Mouse (Mus musculus): Measurements from ENCODE around the gene Amigo3.

Gene Amigo3

GRCm38 (mm10) chr9:108053665-108054225 lies 786 bp downstream of the Amigo3 start:
- no peak for DNase-seq

GRCm38 (mm10) chr9:108054331-108055040 lies 1.5 kb downstream of the Amigo3 start:
- DNase-seq = no peak

GRCm38 (mm10) chr9:108055061-108055460 lies 2.1 kb downstream of the Amigo3 start:
- DNase-seq = no peak

- no peak for DNase-seq
These were observed 2.8 kb downstream of the Amigo3 start for GRCm38 (mm10) chr9:108055661-108056237.

GRCm38 (mm10) chr9:108056361-108057261 lies 3.7 kb downstream of the Amigo3 start:
- DNase-seq = no peak

- no peak for DNase-seq
These were observed 4.3 kb downstream of the Amigo3 start for GRCm38 (mm10) chr9:108057262-108057562.

GRCm38 (mm10) chr9:108058291-108058690 lies 5.3 kb downstream of the Amigo3 start:
- no peak for DNase-seq

GRCm38 (mm10) chr9:108062142-108062541 lies 9.2 kb downstream of the Amigo3 start:
- no peak for DNase-seq

GRCm38 (mm10) chr9:108063361-108063760 lies 10.4 kb downstream of the Amigo3 start:
- DNase-seq = no peak

GRCm38 (mm10) chr9:108065491-108066011 lies 12.6 kb downstream of the Amigo3 start:
- no peak for DNase-seq

GRCm38 (mm10) chr9:108067199-108067598 lies 14.2 kb downstream of the Amigo3 start:
- no peak for DNase-seq

GRCm38 (mm10) chr9:108067900-108068299 lies 14.9 kb downstream of the Amigo3 start:
- peak in 1 of 2 experiments; percentile 65 for DNase-seq

GRCm38 (mm10) chr9:108069007-108069406 lies 16.0 kb downstream of the Amigo3 start:
- DNase-seq = no peak

GRCm38 (mm10) chr9:108069529-108069928 lies 16.6 kb downstream of the Amigo3 start:
- no peak for DNase-seq

GRCm38 (mm10) chr9:108071801-108072200 lies 18.8 kb downstream of the Amigo3 start:
- DNase-seq = no peak

- DNase-seq = no peak
These were observed 19.5 kb downstream of the Amigo3 start for GRCm38 (mm10) chr9:108072481-108072924.

GRCm38 (mm10) chr9:108073141-108073930 lies 20.4 kb downstream of the Amigo3 start:
- DNase-seq = no peak

- DNase-seq = no peak
These were observed 27.2 kb downstream of the Amigo3 start, which contains the start of gene Mst1 for GRCm38 (mm10) chr9:108080168-108080567. Mst1 (plus strand) TSS chr9:108080436.

GRCm38 (mm10) chr9:108082549-108082948 lies 29.6 kb downstream of the Amigo3 start:
- DNase-seq = no peak

GRCm38 (mm10) chr9:108082988-108083431 lies 30.1 kb downstream of the Amigo3 start, which contains the start of gene Rnf123:
Rnf123 (minus strand) TSS chr9:108083346.
- no peak for DNase-seq

- no peak for DNase-seq
These were observed 30.6 kb downstream of the Amigo3 start for GRCm38 (mm10) chr9:108083561-108083960.

- no peak for DNase-seq
These were observed 32.3 kb downstream of the Amigo3 start for GRCm38 (mm10) chr9:108085261-108085660.
